Mouse (Mus musculus) gastrocnemius, postnatal 36 days (tissue): Measurements from ENCODE around the gene Alx3. TPM values are rescaled to one million over a fixed set of nuclear protein-coding genes. Genes with fewer than 3 reads are reported as not detected.

Experiments used
- DNase-seq, 2 experiments: peaks; one replicate each; pipeline ENCODE4 v3.0.0; 2022
- intact Hi-C: fragments of 180-260 bp; cut with DNase I; formaldehyde crosslinking; loops from one replicate; pipeline ENCODE4 v1.15.1; 2025
- total RNA-seq, 2 experiments: library from RNA; stranded (reverse); gene quantifications; 2 replicates each; pipeline ENCODE4 v1.2.3; 2021

The Alx3 gene
- total RNA-seq, 2 experiments from 2014 or later: not detected

- intact Hi-C loops: no loop called here
- peak in 1 of 2 experiments; percentile 32 for DNase-seq
Observed at GRCm38 (mm10) chr3:107582875-107583767, 11.7 kb upstream of the Alx3 start.

- no peak for DNase-seq
- intact Hi-C loops: no loop called here
Observed at GRCm38 (mm10) chr3:107583893-107584292, 10.9 kb upstream of the Alx3 start.

GRCm38 (mm10) chr3:107586504-107586903 lies 8.3 kb upstream of the Alx3 start:
- DNase-seq: no peak
- intact Hi-C loops: no loop called here

GRCm38 (mm10) chr3:107591612-107592011 lies 3.2 kb upstream of the Alx3 start:
- no peak for DNase-seq
- intact Hi-C loops: no loop called here

- intact Hi-C loops: no loop called here
- no peak for DNase-seq
Observed at GRCm38 (mm10) chr3:107593632-107594031, 1.2 kb upstream of the Alx3 start.

- intact Hi-C loops: no loop called here
- DNase-seq: no peak
Observed at GRCm38 (mm10) chr3:107595264-107595937, 570 bp downstream of the Alx3 start.

GRCm38 (mm10) chr3:107595938-107596461 lies 1.2 kb downstream of the Alx3 start:
- DNase-seq: no peak
- intact Hi-C loops: no loop called here

GRCm38 (mm10) chr3:107596559-107596958 lies 1.7 kb downstream of the Alx3 start:
- peak in 1 of 2 experiments; percentile 35 for DNase-seq
- intact Hi-C loops: no loop called here

- no peak for DNase-seq
- intact Hi-C loops: no loop called here
Observed at GRCm38 (mm10) chr3:107597134-107597533, 2.3 kb downstream of the Alx3 start.

GRCm38 (mm10) chr3:107597586-107598389 lies 3.0 kb downstream of the Alx3 start:
- intact Hi-C loops: no loop called here
- DNase-seq: no peak

- intact Hi-C loops: no loop called here
- DNase-seq: no peak
Observed at GRCm38 (mm10) chr3:107600127-107600526, 5.3 kb downstream of the Alx3 start.

GRCm38 (mm10) chr3:107605304-107605703 lies 10.5 kb downstream of the Alx3 start:
- intact Hi-C loops: no loop called here
- peak in 1 of 2 experiments; percentile 46 for DNase-seq

- DNase-seq: no peak
- intact Hi-C loops: no loop called here
Observed at GRCm38 (mm10) chr3:107607221-107607620, 12.4 kb downstream of the Alx3 start.

GRCm38 (mm10) chr3:107608808-107609207 lies 14.0 kb downstream of the Alx3 start:
- intact Hi-C loops: no loop called here
- DNase-seq: no peak

- intact Hi-C loops: no loop called here
- no peak for DNase-seq
Observed at GRCm38 (mm10) chr3:107609376-107609775, 14.5 kb downstream of the Alx3 start.

- intact Hi-C loops: no loop called here
- DNase-seq: no peak
Observed at GRCm38 (mm10) chr3:107611394-107611793, 16.6 kb downstream of the Alx3 start.

- peak; percentile 34 to 59 for DNase-seq
- intact Hi-C loops: no loop called here
Observed at GRCm38 (mm10) chr3:107612902-107613525, 18.2 kb downstream of the Alx3 start.

GRCm38 (mm10) chr3:107617800-107618199 lies 23.0 kb downstream of the Alx3 start:
- intact Hi-C loops: no loop called here
- DNase-seq: peak in 1 of 2 experiments; percentile 1

GRCm38 (mm10) chr3:107619911-107620310 lies 25.1 kb downstream of the Alx3 start:
- intact Hi-C loops: no loop called here
- no peak for DNase-seq
